Mouse (Mus musculus) kidney, postnatal 25 days (tissue): ENCODE measurements around the gene Gm14137.

Experiments
- DNase-seq, 2 experiments: peaks; one replicate each; pipeline ENCODE4 v3.0.0; 2021; ENCODE audit warnings: mixed read lengths in 2 of 2

Gm14137 gene

DNA sequence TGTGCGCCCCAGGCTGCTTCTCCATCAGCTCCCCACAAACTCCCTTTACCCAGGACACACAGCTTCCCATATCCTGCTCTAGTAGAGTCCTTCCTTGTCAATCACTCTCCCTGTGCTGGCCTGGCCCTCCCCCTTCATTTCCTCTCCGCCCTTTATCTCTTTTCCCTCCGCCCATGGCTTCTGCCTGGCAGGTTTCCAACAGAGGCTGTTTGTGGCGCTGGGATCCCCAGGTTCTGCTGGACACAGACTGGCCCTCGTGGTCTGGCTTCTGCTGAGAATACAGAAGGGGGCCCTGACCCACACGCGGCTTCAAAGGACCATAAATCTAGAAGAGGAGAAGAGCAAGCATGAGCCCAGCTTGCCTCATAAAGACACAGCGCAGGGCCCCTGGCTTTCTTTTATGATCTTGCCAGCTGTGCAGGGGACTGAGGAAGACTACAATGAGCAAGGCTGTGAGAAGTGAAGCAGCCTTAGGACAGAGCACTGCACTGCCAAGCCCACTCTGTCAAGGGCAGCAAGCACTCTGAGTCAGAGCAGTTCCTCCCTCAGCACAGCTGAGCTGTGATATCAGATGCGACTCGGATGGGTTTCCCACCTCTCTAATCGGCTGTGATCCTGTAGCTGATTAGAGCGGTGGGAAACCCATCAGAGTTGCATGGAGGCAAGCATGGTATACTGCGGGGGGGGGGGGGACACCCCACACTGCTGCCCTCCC is 1.3 kb upstream of the Gm14137 start:
- DNase-seq, result peak; percentile 85

DNA sequence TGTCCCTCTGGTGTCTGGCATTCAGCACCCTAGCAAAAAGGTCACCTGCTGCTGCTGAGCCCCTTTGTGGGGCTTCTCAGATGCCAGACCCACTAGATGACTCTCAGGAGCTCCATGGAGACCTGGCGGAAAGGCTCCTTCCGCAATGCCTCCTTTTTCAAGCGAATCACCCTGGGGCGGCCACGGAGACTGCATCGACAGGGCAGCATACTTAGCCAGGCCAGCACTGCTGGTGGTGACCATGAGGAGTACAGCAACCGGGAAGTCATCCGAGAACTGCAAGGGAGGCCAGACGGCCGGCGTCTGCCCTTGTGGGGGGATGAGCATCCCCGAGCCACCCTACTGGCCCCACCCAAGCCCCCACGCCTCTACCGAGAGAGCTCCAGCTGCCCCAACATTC is 557 bp downstream of the Gm14137 start:
- no peak for DNase-seq

DNA sequence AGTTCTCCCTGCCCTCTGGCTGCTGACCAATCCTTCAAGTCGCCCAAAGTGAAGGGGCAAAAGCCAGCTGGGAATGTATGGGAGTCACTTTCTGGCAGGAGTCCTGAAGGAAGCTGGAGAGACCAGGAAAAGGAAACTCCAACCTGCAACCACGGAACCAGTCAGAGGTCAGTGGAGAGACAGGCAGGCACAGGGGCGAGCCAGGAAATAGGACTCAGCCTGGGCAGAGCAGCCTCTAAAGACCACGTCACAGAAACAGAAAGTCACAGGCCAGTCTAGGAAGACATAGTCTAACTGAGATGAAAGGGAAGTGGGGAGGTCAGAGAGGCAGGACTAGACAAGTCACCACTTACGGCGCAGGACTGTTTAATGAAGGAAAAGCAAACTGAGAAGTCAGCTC is 1.3 kb downstream of the Gm14137 start:
- DNase-seq, result peak; percentile 35 to 62

- DNase-seq, result peak; percentile 48 to 72
Measured at GRCm38 (mm10) chr2:119176761-119177160, 2.5 kb downstream of the Gm14137 start.

- DNase-seq, result no peak
Measured at GRCm38 (mm10) chr2:119177384-119177939, 3.2 kb downstream of the Gm14137 start.

DNA sequence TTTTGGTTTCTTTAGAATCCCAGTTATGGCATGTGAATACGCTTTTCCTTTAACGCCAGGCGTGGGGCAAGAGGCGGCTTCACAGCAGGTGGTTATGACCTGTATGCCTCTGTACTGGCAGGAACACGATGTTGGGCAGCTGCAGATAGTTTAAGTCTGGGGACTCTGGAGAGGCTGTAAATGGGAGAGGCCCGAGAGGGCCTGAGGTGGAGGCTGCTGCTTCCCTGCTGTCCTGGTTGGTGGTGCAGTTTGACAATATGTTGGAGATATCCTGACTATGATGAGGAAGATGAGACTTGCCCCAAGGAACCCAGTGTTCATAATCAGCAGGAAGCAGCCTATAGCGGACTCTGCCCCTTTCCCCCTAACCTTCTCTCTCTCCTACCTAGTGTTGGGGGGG is 8.6 kb downstream of the Gm14137 start:
- DNase-seq, result no peak

GRCm38 (mm10) chr2:119189029-119189710 is 14.9 kb downstream of the Gm14137 start:
- DNase-seq, result peak; percentile 86 to 91

DNA sequence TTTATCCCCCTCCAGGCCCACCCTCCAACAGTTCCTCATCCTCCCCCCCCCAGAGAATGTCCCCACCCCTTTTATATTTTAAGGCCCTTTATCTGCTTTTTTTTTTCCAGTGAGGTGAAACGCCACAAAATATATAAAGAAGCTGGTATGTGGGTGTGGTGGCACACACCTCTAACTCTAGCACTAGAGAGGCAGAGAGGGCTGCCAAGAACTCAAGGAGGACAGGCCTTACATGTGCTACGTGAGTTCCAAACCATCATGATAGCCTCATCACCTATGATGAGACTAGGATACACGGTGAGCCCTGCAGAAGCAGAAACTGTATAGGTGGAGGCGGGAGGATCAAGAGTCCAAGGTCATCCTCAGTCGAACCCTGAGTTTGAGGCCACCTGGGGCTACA is 16.7 kb downstream of the Gm14137 start:
- no peak for DNase-seq

DNA sequence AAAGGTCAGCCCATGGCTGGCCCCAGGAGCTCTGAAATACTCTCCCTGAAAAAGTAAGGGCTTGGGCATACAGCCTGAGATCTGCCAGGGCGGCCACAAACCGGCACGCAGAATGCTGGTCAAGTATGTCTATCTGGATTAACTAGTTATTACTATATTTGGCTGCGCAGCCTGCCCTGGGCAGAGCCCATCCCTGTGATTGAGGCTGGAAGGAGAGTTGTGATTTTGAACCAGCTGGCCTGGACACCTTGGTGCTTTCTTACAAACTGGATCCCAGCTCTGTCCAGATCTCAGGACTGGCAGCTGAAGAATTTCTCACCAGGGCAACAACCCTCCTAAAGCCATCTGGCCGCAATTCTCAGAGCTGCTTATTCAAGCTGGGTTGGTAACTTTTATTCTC is 19.8 kb downstream of the Gm14137 start:
- no peak for DNase-seq

DNA sequence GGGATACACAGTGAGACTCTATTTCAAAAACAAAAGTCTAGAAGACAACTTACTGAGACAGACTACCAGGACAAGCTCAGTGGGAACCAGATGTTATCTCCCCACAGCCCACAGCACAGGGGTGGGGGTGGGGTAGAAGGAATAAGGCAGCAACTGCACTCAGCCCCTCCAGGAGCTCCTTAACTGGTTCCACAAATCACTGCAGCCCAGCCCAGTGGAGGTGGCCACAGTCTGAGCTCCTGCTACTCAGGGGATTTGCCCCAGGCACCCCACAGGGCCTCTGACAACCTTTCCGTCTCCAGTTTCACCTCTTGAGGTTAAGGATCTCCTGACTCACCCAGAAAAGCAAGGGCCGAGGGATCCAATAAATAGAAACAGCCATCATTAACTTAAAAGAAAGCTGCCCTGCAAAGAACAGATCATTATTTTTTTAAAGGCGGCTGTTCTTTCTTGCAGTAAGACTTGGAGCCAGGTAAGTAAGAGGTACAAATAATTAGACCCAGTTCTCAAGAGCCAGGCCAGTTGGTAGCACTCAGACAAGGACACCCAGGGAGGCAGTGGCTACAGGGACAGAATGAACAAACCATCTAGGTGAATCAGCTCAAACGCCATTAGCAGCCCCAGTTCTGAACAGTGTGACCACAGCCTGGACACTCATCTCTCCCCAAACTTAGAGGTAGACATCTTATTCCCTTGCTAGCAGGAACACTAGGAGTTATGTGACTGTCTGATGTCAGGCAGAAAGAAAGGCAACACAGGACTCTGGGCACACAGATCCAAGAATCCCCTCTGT is 22.2 kb downstream of the Gm14137 start:
- peak in 1 of 2 experiments; percentile 41 for DNase-seq

GRCm38 (mm10) chr2:119197493-119197892 is 23.2 kb downstream of the Gm14137 start:
- DNase-seq, result no peak

DNA sequence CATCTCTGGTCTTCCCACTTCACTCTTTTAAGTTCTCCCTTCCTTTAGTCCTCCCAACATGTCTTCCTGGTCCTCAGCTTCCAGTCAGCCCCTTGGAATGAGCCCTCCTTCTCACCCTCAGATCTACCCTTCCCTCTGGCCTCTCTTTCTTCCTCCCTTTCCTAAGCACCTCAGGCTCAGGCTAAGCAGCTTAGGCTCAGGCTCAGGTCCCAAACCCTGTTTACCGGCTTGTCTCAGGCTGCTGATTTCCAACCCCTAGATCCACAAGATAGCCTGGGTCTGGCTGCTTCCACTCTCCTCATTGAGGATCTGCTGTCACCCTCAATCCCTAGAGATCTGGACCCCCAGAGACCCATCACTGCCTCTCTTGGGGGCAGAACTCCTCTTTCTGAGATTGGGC is 23.7 kb downstream of the Gm14137 start:
- peak in 1 of 2 experiments; percentile 21 for DNase-seq

- DNase-seq, result peak in 1 of 2 experiments; percentile 16
Measured at GRCm38 (mm10) chr2:119198934-119199333, 24.6 kb downstream of the Gm14137 start.

DNA sequence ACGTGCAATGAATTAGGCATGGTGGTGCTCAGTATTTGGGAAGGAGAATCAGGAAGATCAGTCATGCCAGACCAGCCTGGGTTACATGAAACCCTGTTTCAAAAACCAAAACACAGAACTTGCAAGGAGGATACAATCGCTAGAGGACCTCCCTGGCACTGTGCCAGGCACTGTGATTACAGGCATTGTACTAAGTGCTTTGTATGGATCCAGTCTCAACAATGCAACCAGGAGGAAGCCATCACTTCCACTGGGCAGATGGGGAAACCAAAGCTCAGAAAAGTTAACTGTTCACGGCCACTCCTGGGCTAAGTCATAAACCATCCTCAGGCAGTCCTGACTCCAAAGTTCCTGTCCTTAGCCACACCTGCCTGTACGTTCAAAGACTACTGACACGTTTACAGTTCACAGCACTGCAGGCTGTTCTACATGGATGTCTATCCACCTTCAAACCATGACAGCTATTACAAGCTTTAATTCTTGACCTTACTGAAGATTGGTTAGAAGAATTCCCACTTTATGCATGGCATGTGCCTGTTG is 28.7 kb downstream of the Gm14137 start:
- peak; percentile 55 to 63 for DNase-seq

GRCm38 (mm10) chr2:119203871-119204460 is 29.7 kb downstream of the Gm14137 start:
- DNase-seq, result peak in 1 of 2 experiments; percentile 44

DNA sequence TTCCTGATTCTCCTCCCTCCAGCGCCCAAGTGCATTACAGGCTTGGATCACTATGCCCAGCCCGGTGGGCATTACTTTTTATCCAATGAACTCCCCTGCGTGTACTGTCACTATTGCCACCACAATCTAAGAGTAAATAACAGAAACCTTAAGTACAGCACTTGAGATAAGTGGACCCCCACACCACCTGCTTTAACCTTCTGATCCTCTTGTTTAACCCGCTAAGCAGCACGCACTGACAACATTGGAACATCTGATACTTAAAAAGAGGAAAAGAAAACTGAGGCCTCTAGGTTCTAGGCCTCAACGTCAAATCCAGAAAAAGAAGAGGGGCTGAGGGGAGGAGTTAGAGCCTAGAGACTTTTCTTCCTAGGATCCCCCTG is 33.6 kb downstream of the Gm14137 start:
- no peak for DNase-seq

- DNase-seq, result peak; percentile 96 to 98
Measured at GRCm38 (mm10) chr2:119208344-119209175, 34.3 kb downstream of the Gm14137 start, which contains the start of the genes Zfyve19 and Dnajc17. TSS of gene Zfyve19 (plus strand) at chr2:119208617. TSS of gene Dnajc17 (minus strand) at chr2:119208795.

DNA sequence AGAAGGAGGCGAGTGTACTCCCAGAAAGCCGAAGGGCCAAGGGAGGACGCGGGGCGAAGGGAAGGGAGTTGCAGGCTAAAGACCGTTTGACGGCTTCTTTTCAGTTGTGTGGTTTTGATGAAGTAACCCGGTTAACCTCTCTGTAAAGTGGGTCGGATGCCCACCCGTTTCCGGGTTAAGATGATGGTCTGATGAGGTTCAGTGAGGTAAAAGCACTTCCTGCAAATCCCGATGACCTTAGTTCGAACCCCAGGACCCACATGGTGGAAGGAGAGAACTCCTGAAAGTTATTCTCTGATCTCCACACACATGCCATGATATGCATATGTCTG is 34.8 kb downstream of the Gm14137 start:
- DNase-seq, result no peak
